Mouse (Mus musculus) right cerebral cortex, postnatal 25 days (tissue): ENCODE measurements around the gene Wfs1.

Source experiments
- DNase-seq: peaks from one replicate; pipeline ENCODE4 v3.0.0; 2022

Wfs1 gene

GRCm38 (mm10) chr5:36928701-36929100, 60.3 kb downstream of the Wfs1 start:
- no peak for DNase-seq

DNA sequence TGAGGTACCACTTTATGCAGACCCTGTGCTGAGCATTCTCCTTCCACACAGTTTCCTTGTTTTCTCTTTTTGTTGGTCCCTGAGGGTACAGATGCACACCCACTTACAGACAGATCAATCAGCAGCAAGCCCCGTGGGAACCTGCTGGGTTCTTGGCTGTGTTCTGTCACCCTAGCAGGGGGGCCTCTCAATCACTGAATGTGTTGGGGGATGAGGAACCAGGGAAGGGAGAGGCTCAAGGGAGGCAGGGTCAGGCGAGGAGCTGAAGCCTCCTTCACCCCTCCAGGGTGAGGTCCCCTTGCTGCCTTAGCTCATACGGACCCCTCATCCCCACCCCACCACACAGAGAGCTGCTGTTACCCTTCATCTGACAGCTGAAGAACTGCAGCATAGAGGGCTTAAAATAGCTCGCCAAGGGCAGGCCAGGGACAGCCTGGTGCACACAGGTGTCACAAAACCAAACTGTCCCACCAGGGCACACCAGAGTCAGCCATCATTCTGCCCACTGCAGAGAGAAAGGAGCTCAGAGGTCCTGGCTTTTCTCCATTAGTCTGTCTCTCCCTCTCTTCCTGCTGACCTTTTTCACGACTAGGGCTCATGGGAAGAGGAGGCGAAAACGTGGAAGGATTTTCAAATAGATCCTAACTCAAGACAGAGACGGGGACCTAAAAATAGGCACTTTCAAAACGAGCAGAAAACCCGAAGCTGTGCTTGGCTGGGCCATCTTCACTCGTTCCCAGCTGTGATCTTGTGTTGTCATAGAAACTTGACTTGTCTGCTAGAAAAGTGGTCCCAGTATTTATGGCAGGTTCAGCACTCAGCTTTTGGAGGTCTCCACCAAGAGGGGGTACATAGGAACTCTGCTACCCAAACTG, 64.9 kb downstream of the Wfs1 start:
- DNase-seq, result no peak

GRCm38 (mm10) chr5:36922811-36923210, 66.2 kb downstream of the Wfs1 start:
- DNase-seq, result no peak

GRCm38 (mm10) chr5:36921871-36922270, 67.1 kb downstream of the Wfs1 start:
- no peak for DNase-seq

- no peak for DNase-seq
Measured at GRCm38 (mm10) chr5:36920072-36920471, 68.9 kb downstream of the Wfs1 start.

DNA sequence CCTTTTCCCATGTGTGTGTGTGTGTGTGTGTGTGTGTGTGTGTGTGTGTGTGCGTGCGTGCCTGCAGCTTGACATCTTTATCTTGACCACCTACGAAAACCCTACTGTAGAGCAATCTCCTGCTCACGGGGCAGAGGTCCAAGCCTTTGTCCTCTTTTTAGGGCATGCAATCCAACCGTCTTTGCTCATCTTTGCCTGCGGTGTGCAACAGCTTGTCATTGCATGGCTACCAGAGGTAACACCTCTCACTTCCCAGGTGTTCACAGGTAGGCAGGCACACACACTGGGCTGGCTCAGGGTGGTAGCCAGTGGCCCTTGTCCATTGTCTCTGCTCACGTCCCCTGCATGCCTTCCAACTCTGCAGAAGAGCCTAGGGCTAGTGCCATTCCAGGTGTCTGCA, 71.0 kb downstream of the Wfs1 start:
- no peak for DNase-seq

DNA sequence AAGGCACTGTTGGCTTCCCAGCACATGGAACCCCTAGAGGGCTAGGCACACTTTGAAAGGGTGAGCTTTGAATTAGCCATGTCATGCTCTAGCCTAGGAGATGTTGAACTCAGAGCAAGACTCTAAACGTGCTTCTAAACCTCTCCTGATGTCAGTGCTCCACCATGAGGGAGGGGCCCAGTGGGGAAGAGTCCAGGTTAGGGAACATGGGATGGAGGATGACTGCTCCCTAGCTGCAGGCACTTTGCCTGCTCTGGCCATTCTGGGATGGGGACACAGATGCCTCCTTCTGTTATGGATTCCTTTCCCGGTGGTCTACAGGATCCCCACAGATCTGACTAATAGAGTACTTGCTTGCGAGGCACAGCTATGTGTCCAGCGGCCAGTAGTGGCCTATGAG, 71.8 kb downstream of the Wfs1 start:
- DNase-seq, result no peak

GRCm38 (mm10) chr5:36916581-36916980, 72.4 kb downstream of the Wfs1 start:
- no peak for DNase-seq
